Mouse (Mus musculus): ENCODE measurements around the gene Gm340. TPM values are rescaled to one million over a fixed set of nuclear protein-coding genes. Genes with fewer than 3 reads are reported as not detected.

Gm340 gene
- polyA plus RNA-seq, 1 experiment: 1.6 TPM

- no peak for DNase-seq (ENCODE audit: low read depth in 1 of 2, low spot score in 2 of 2)
- 96% methylated on average over 7 of the region's 7 CpGs for WGBS
- H3K36me3 ChIP-seq (ENCODE audit: control insufficient read depth, insufficient read depth, low read length): peaks cover 4% of the 10 kb centered on the region
- no peak overlapping the region for H3K27ac ChIP-seq (ENCODE audit: insufficient read depth, low read length)
- H3K27me3 ChIP-seq (ENCODE audit: control insufficient read depth, insufficient read depth, low read length): no peaks in the 10 kb centered on the region
- H3K4me1 ChIP-seq (ENCODE audit: control insufficient read depth, insufficient read depth, insufficient read length): no peaks in the 10 kb centered on the region
- TF ChIP-seq POLR2A (IDR thresholded peaks at IDR 0.05; ENCODE audit: low read depth, low read length) (no peak), CTCF (IDR thresholded peaks at IDR 0.05; ENCODE audit: extremely low read depth, insufficient read depth, insufficient read length, insufficient replicate concordance) (no peak)
- no peak overlapping the region for H3K4me3 ChIP-seq (ENCODE audit: extremely low read depth, insufficient read depth, insufficient read length)
These were observed 6.9 kb downstream of the Gm340 start for GRCm38 (mm10) chr19:41589026-41589425.

DNA sequence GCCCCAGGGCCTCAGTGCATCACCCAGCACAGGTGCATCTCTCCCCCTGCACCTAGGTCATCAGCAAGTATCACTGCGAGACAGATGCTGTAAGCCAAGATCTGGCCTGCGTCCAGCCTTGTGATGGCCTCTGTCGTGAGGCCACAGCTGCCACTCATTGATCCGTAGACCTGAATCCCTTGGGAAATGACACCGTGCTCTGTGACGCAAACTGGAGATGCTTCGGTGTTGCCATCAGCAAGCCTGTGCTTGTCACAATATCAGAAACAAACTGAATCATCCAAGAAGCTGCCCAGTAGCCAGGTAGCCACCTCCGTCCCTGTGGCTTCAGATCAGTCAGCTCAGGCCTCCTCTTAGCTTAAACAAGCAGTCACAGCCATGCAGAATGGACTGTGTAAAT, 7.5 kb downstream of the Gm340 start:
- Histone ChIP-seq H3K36me3 (ENCODE audit: control insufficient read depth, insufficient read depth, low read length) (peaks cover 4% of the 10 kb centered on the region), H3K27me3 (ENCODE audit: control insufficient read depth, insufficient read depth, low read length) (no peaks in the 10 kb centered on the region), H3K27ac (ENCODE audit: insufficient read depth, low read length) (no peak overlapping the region), H3K4me1 (ENCODE audit: control insufficient read depth, insufficient read depth, insufficient read length) (no peaks in the 10 kb centered on the region), H3K4me3 (ENCODE audit: extremely low read depth, insufficient read depth, insufficient read length) (no peak overlapping the region)
- DNase-seq (ENCODE audit: low read depth in 1 of 2, low spot score in 2 of 2): no peak
- WGBS: 92% methylated on average over 8 of the region's 8 CpGs
- TF ChIP-seq CTCF (IDR thresholded peaks at IDR 0.05; ENCODE audit: extremely low read depth, insufficient read depth, insufficient read length, insufficient replicate concordance) (no peak), POLR2A (IDR thresholded peaks at IDR 0.05; ENCODE audit: low read depth, low read length) (no peak)

DNA sequence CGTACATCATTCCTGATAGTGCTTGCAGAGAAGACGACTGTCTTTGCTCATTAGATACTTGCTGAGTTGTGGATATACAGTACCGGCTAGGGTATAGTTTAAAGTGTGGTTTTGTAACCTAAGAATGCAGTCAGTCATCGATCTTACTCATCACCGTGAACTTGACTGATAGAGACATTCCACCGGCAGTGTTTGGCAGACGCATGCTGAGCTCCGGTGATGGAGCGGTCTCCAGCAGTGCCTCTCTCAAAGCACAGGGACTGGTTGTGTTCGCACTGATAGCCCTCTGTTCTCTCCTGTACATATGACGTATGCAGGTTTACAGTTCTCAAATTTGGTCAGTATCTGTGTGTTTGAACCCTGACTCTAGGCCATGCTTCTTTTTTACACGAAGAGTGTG, 9.6 kb downstream of the Gm340 start:
- WGBS: 92% methylated on average over 12 of the region's 12 CpGs

DNA sequence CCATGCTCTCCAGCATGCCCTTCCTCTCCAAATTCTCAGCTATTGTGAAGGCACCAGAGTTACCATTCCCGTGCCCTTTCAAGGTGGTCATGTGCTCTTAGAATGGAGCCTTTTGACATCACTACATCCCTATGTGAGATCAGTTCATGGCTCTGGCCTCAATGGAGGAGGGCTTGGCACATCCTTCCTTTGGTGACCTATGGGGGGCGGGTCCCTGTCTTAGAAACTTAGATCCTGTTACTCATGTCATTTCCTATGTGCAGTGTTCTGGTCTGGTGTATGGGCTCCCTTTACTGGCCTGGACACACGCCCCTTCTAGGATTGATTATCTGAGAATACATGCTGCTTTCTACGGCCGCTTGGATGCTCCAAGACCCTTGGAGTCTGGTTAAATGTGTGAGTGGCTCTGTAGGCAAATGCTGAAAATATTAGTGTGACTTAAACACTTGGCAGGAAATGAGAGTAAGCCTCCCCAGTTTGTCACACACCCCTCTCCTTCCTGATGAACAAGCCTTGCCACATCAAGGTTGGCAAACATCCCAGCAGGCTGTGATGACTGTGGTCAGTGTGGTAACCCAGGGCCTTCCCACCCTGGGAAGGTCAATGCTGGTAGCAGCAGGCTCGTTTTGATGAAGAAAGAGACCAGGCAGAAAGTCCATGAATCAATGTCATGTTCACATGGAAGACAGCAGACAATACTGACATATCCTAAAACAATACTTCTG, 15.2 kb downstream of the Gm340 start:
- 22% methylated on average over 6 of the region's 6 CpGs for WGBS
- no peak overlapping the region for H3K4me3 ChIP-seq (ENCODE audit: extremely low read depth, insufficient read depth, insufficient read length)
- TF ChIP-seq POLR2A (IDR thresholded peaks at IDR 0.05; ENCODE audit: low read depth, low read length) (no peak), CTCF (IDR thresholded peaks at IDR 0.05; ENCODE audit: extremely low read depth, insufficient read depth, insufficient read length, insufficient replicate concordance) (no peak)

More for the DNA sequence above, 9.6 kb downstream of the Gm340 start:
- no peaks in the 10 kb centered on the region for H3K27me3 ChIP-seq (ENCODE audit: control insufficient read depth, insufficient read depth, low read length)
- DNase-seq (ENCODE audit: low read depth in 1 of 2, low spot score in 2 of 2): no peak
- H3K36me3 ChIP-seq (ENCODE audit: control insufficient read depth, insufficient read depth, low read length): no peaks in the 10 kb centered on the region
- H3K4me3 ChIP-seq (ENCODE audit: extremely low read depth, insufficient read depth, insufficient read length): no peak overlapping the region
- H3K4me1 ChIP-seq (ENCODE audit: control insufficient read depth, insufficient read depth, insufficient read length): no peaks in the 10 kb centered on the region
- H3K27ac ChIP-seq (ENCODE audit: insufficient read depth, low read length): no peak overlapping the region
- no peak for TF ChIP-seq POLR2A (IDR thresholded peaks at IDR 0.05; ENCODE audit: low read depth, low read length)
- TF ChIP-seq CTCF (IDR thresholded peaks at IDR 0.05; ENCODE audit: extremely low read depth, insufficient read depth, insufficient read length, insufficient replicate concordance): no peak

DNA sequence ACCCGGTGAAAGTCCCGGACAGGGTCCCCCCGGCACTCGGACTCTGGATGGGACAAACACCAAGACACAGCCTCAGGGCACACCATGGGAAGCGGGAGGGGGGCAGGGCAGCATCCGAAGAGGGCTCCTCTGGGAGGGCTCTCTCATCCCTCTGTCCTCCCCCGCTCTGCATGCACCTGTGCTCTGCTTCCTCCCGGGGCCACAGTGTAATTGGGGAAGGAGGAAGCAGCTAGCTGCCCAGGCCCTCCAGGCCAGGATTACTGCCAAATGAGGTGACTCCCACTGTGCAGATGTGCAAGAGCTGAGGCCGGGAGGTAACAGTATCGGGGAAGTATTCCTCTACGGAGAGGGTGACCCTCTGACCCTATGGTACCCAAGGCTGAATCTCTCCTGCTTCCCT, 18.5 kb downstream of the Gm340 start:
- TF ChIP-seq CTCF (IDR thresholded peaks at IDR 0.05; ENCODE audit: extremely low read depth, insufficient read depth, insufficient read length, insufficient replicate concordance) (no peak), POLR2A (IDR thresholded peaks at IDR 0.05; ENCODE audit: low read depth, low read length) (no peak)
- Histone ChIP-seq H3K36me3 (ENCODE audit: control insufficient read depth, insufficient read depth, low read length) (no peaks in the 10 kb centered on the region), H3K27ac (ENCODE audit: insufficient read depth, low read length) (no peak overlapping the region), H3K27me3 (ENCODE audit: control insufficient read depth, insufficient read depth, low read length) (no peaks in the 10 kb centered on the region), H3K4me3 (ENCODE audit: extremely low read depth, insufficient read depth, insufficient read length) (no peak overlapping the region), H3K4me1 (ENCODE audit: control insufficient read depth, insufficient read depth, insufficient read length) (peaks cover 8% of the 10 kb centered on the region; the same call in 1 of the 2 replicates)
- WGBS: 31% methylated on average over 11 of the region's 11 CpGs
- DNase-seq (ENCODE audit: low read depth in 1 of 2, low spot score in 2 of 2): no peak

More for the DNA sequence above, 15.2 kb downstream of the Gm340 start:
- Histone ChIP-seq H3K27ac (ENCODE audit: insufficient read depth, low read length) (no peak overlapping the region), H3K4me1 (ENCODE audit: control insufficient read depth, insufficient read depth, insufficient read length) (peaks cover 8% of the 10 kb centered on the region; the same call in 1 of the 2 replicates), H3K27me3 (ENCODE audit: control insufficient read depth, insufficient read depth, low read length) (no peaks in the 10 kb centered on the region), H3K36me3 (ENCODE audit: control insufficient read depth, insufficient read depth, low read length) (no peaks in the 10 kb centered on the region)
- no peak for DNase-seq (ENCODE audit: low read depth in 1 of 2, low spot score in 2 of 2)

GRCm38 (mm10) chr19:41606208-41606987, 24.2 kb downstream of the Gm340 start:
- H3K4me1 ChIP-seq (ENCODE audit: control insufficient read depth, insufficient read depth, insufficient read length): no peaks in the 10 kb centered on the region
- no peaks in the 10 kb centered on the region for H3K36me3 ChIP-seq (ENCODE audit: control insufficient read depth, insufficient read depth, low read length)
- no peak overlapping the region for H3K4me3 ChIP-seq (ENCODE audit: extremely low read depth, insufficient read depth, insufficient read length)
- DNase-seq (ENCODE audit: low read depth in 1 of 2, low spot score in 2 of 2): no peak
- H3K27ac ChIP-seq (ENCODE audit: insufficient read depth, low read length): no peak overlapping the region
- TF ChIP-seq CTCF (IDR thresholded peaks at IDR 0.05; ENCODE audit: extremely low read depth, insufficient read depth, insufficient read length, insufficient replicate concordance) (no peak), POLR2A (IDR thresholded peaks at IDR 0.05; ENCODE audit: low read depth, low read length) (no peak)
- no peaks in the 10 kb centered on the region for H3K27me3 ChIP-seq (ENCODE audit: control insufficient read depth, insufficient read depth, low read length)
- WGBS: 82% methylated on average over 10 of the region's 10 CpGs
